Mouse (Mus musculus): ENCODE results near the gene Plcxd2. TPM values are rescaled to one million over a fixed set of nuclear protein-coding genes. Genes with fewer than 3 reads are reported as not detected.

Plcxd2 gene
- polyA plus RNA-seq, 1 experiment from 2014 or later, result 16.6 TPM

DNA sequence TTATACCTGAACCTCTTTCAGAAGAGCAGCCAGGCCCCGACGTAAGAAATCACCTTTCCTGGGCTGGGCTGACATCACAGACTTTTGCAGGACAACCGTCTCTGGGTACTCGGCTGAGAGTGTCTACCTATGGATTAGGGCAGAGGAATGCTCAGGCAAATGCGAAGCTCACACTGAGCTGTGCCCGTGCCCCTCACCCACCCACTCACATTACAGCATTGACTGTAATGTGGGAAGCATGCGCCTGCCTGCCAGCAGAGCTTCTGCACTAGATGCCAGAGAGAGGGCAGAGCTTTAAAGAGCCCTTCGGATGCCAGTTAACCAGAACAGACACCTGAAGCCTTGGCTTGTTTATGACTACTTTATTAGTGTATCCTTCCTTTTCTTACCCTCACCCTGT is 90.4 kb downstream of the Plcxd2 start:
- Histone ChIP-seq H3K27me3 (replicated peaks; ENCODE audit: control insufficient read depth, insufficient read depth, low read length) (no peaks in the 10 kb centered on the region), H3K9ac (ENCODE audit: low read depth, low read length) (no peak overlapping the region), H3K36me3 (ENCODE audit: control insufficient read depth, insufficient read depth, low read length) (no peaks in the 10 kb centered on the region), H3K9me3 (ENCODE audit: control insufficient read depth, low read length) (no peaks in the 10 kb centered on the region), H3K4me3 (ENCODE audit: low read length) (no peak overlapping the region), H3K4me1 (ENCODE audit: control insufficient read depth, insufficient read depth, low read depth, low read length) (no peaks in the 10 kb centered on the region), H3K4me2 (ENCODE audit: low read length) (no peak overlapping the region), H3K27ac (ENCODE audit: low read depth, low read length) (no peak overlapping the region)
- no peak for ATAC-seq
- 77% methylated on average over 8 of the region's 8 CpGs for WGBS

Other genes starting within 250 kb of the Plcxd2 start
- 6.8 and 7.9 TPM in 2 replicates for gene Phldb2, start 56.6 kb downstream of the Plcxd2 start, polyA plus RNA-seq (2015; fragmentation: Nextera tagmentation; extraction: Ambion mirVana)
- 0.06 TPM in 2 replicates for gene Cd96, start 110.0 kb upstream of the Plcxd2 start, polyA plus RNA-seq (2015; fragmentation: Nextera tagmentation; extraction: Ambion mirVana)
- gene Gm4737, start 144.9 kb upstream of the Plcxd2 start, polyA plus RNA-seq (2015; fragmentation: Nextera tagmentation; extraction: Ambion mirVana), result 2.0 and 4.1 TPM in 2 replicates

Data from hindbrain, embryonic 16.5 days (tissue).